In the genomic region with DNA sequence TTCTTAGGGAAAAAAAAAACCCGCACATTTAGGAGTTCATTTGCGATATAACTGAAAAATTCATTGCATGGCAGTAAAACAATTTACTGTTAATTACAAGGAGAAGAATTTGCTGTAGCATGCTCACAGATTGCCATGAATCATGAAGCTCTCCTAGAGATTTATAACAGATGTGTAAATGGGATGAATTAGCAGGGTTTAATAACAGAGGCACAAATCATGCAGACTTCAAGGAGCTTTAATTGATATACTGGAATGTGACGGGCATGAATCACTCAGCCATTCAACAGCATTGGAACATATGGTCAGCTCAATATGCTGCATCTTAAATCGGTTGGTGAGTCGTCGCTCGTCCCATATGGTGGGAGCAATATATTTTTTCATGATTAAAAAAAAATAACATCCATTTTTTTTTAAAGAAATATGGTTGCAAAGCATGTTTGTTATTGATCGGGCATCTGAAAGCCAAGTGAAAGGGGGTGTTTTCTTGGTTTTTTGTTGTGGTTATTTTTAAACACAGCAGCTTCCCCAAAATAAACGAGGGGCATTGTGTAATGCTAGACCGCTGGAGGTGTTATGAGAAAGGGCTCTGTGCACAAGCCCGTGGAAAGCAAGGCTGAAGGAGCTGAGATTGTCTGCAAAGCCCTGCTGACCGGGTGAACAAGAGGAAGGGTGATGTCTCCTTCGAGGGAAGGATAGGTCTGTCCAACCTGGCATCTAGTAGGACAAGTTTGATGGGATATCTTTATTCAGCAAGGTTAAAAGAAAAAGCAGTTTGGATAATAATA, we compare ENCODE assay signal across 16 mouse cellular contexts.
DNase-seq lines count a peak whose midpoint lies in the region; ATAC-seq lines count a peak whose summit lies in the region.
"Had no signal": no experiment of that assay in that cellular context is flagged by ENCODE, and none has a peak within 500 bp of the region (broad histone marks: within the 10 kb centered on the region; RNA-seq: fewer than 3 reads in every experiment).

No protein-coding gene starts in this region.

- intact Hi-C loops in left cerebral cortex, postnatal 36 days (cut with DNase I), result no loop called here

- H3K4me1 ChIP-seq in hindbrain, embryonic 11.5 days (replicated peaks; ENCODE audit: control insufficient read depth, insufficient read depth, low read length), result no peaks in the 10 kb centered on the region
- peaks cover 4% of the 10 kb centered on the region for H3K4me1 ChIP-seq in hindbrain, embryonic 16.5 days (ENCODE audit: control insufficient read depth, insufficient read depth, low read depth, low read length)
- peaks cover 18% of the 10 kb centered on the region for H3K4me1 ChIP-seq in midbrain, embryonic 13.5 days (replicated peaks)
- H3K4me1 ChIP-seq in midbrain, embryonic 10.5 days, result peaks cover 8% of the 10 kb centered on the region; the same call in 1 of the 2 replicates

- no peak overlapping the region for H3K9ac ChIP-seq in hindbrain, embryonic 11.5 days (ENCODE audit: low read depth, low read length)
- H3K9ac ChIP-seq in hindbrain, embryonic 16.5 days (ENCODE audit: low read depth, low read length), result no peak overlapping the region
- H3K9ac ChIP-seq in midbrain, embryonic 13.5 days (replicated peaks), result no peak overlapping the region
- H3K9ac ChIP-seq: liver, embryonic 14.5 days had no signal

- DNase-seq in hindbrain, embryonic 11.5 days (ENCODE audit: low spot score), result no peak
- no peak for DNase-seq in midbrain, embryonic 10.5 days (ENCODE audit: low spot score)
- peak; percentile 62 for DNase-seq in forelimb bud, embryonic 11.5 days (ENCODE audit: low read depth, low spot score)
- peak; percentile 55 for DNase-seq in retina, postnatal 1 day
- no peak for DNase-seq in left cerebral cortex, postnatal 36 days (ENCODE audit: low spot score in 2 of 2)
- no peak for DNase-seq in frontal cortex, postnatal 10 days (ENCODE audit: low spot score in 2 of 2)
- DNase-seq: B cell, adult 2 months; cerebellum, adult 9-11 months; gastrocnemius, postnatal 36 days; kidney, adult 11 months; lung, postnatal 4 days; thymus, postnatal 4 days had no signal

- no peak overlapping the region for H3K4me3 ChIP-seq in hindbrain, embryonic 11.5 days (ENCODE audit: low read depth, low read length)
- no peak overlapping the region for H3K4me3 ChIP-seq in hindbrain, embryonic 16.5 days (ENCODE audit: low read length)
- H3K4me3 ChIP-seq in midbrain, embryonic 13.5 days (replicated peaks), result no peak overlapping the region
- no peak overlapping the region for H3K4me3 ChIP-seq in midbrain, embryonic 10.5 days

- 67% methylated on average over 13 of the region's 13 CpGs for WGBS in hindbrain, embryonic 11.5 days
- 36% methylated on average over 13 of the region's 13 CpGs for WGBS in hindbrain, embryonic 16.5 days
- 44% methylated on average over 13 of the region's 13 CpGs for WGBS in midbrain, embryonic 13.5 days
- 77% methylated on average over 13 of the region's 13 CpGs for WGBS in midbrain, embryonic 10.5 days

- no peaks in the 10 kb centered on the region for H3K36me3 ChIP-seq in hindbrain, embryonic 11.5 days (ENCODE audit: control insufficient read depth, insufficient read depth, low read length)
- no peaks in the 10 kb centered on the region for H3K36me3 ChIP-seq in hindbrain, embryonic 16.5 days (ENCODE audit: control insufficient read depth, insufficient read depth, low read length)
- H3K36me3 ChIP-seq in midbrain, embryonic 13.5 days, result no peaks in the 10 kb centered on the region
- no peaks in the 10 kb centered on the region for H3K36me3 ChIP-seq in midbrain, embryonic 10.5 days
- H3K36me3 ChIP-seq: G1E had no signal

- H3K4me2 ChIP-seq in hindbrain, embryonic 11.5 days (replicated peaks; ENCODE audit: low read depth, low read length), result no peak overlapping the region
- H3K4me2 ChIP-seq in hindbrain, embryonic 16.5 days (ENCODE audit: low read length), result no peak overlapping the region
- H3K4me2 ChIP-seq in midbrain, embryonic 13.5 days (replicated peaks), result no peak overlapping the region

- no peaks in the 10 kb centered on the region for H3K9me3 ChIP-seq in hindbrain, embryonic 11.5 days (ENCODE audit: control insufficient read depth, low read length)
- H3K9me3 ChIP-seq in hindbrain, embryonic 16.5 days (ENCODE audit: control insufficient read depth, low read length), result no peaks in the 10 kb centered on the region
- H3K9me3 ChIP-seq in midbrain, embryonic 13.5 days, result no peaks in the 10 kb centered on the region
- no peaks in the 10 kb centered on the region for H3K9me3 ChIP-seq in midbrain, embryonic 10.5 days (replicated peaks)

- no peaks in the 10 kb centered on the region for H3K27me3 ChIP-seq in hindbrain, embryonic 11.5 days (ENCODE audit: control insufficient read depth, insufficient read depth, low read length)
- H3K27me3 ChIP-seq in hindbrain, embryonic 16.5 days (replicated peaks; ENCODE audit: control insufficient read depth, insufficient read depth, low read length), result no peaks in the 10 kb centered on the region
- H3K27me3 ChIP-seq in midbrain, embryonic 13.5 days, result 0 out of 2 replicates have a peak, but pooled peaks cover 3% of the 10 kb centered on the region
- no peaks in the 10 kb centered on the region for H3K27me3 ChIP-seq in midbrain, embryonic 10.5 days (ENCODE audit: low read depth, poor library complexity, severe bottlenecking)

- H3K27ac ChIP-seq in hindbrain, embryonic 11.5 days (ENCODE audit: low read depth, low read length), result no peak overlapping the region
- no peak overlapping the region for H3K27ac ChIP-seq in hindbrain, embryonic 16.5 days (ENCODE audit: low read depth, low read length)
- H3K27ac ChIP-seq in midbrain, embryonic 13.5 days, result peak overlapping the region; percentile 19; the same call in 1 of the 2 replicates
- H3K27ac ChIP-seq in midbrain, embryonic 10.5 days (replicated peaks), result no peak overlapping the region
- H3K27ac ChIP-seq: liver, embryonic 14.5 days had no signal

- 0 out of 2 replicates have a peak, but pooled peaks have one; percentile 51 for ATAC-seq in hindbrain, embryonic 11.5 days (ENCODE audit: low FRiP score)
- no peak for ATAC-seq in hindbrain, embryonic 16.5 days
- ATAC-seq in midbrain, embryonic 13.5 days, result peak; percentile 76

Comparison
In these comparisons a context has a peak if more than half of its experiments do, and no peak if none do; other contexts are left out.
1. DNase-seq: peak in forelimb bud, embryonic 11.5 days (single experiment) and retina, postnatal 1 day (single experiment); none in hindbrain, embryonic 11.5 days (single experiment), midbrain, embryonic 10.5 days (single experiment), left cerebral cortex, postnatal 36 days (0 of 2) and frontal cortex, postnatal 10 days (0 of 2).